Mouse (Mus musculus) left cerebral cortex, postnatal 25 days (tissue): ENCODE measurements at regions not wholly inside any gene's neighbourhood (a gene's known extent, or its start where the extent isn't known, plus 50 kb on each side); places are given as distances from the start of the nearest gene placed in this dataset.
"Not testable (repeated sequence)": the region's sequence is repeated elsewhere in the genome, so short reads cannot be mapped to it uniquely, and the experiment has no call there.

ENCODE experiments used
- DNase-seq, 2 experiments: peaks; one replicate each; pipeline ENCODE4 v3.0.0; 2022; ENCODE audit warnings: low spot score in 2 of 2, mixed read lengths in 1 of 2
- intact Hi-C: fragments of 180-260 bp; cut with DNase I; formaldehyde crosslinking; loops from one replicate; pipeline ENCODE4 v1.15.1; 2025

GRCm38 (mm10) chr7:129766087-129766834, 174.6 kb downstream of the Wdr11 start:
- DNase-seq = no peak

GRCm38 (mm10) chr7:129769673-129770072, 178.0 kb downstream of the Wdr11 start:
- DNase-seq, intact Hi-C loops: not testable (repeated sequence)

More at GRCm38 (mm10) chr7:129766087-129766834, 174.6 kb downstream of the Wdr11 start:
- intact Hi-C loops = no loop called here

GRCm38 (mm10) chr7:129771876-129772275, 180.2 kb downstream of the Wdr11 start:
- no peak for DNase-seq
- intact Hi-C loops = no loop called here

- no peak for DNase-seq
- intact Hi-C loops = no loop called here
Observed at GRCm38 (mm10) chr7:129772540-129773331, 181.1 kb downstream of the Wdr11 start.

- no peak for DNase-seq
- intact Hi-C loops = no loop called here
Observed at GRCm38 (mm10) chr7:129774261-129774861, 182.7 kb downstream of the Wdr11 start.

GRCm38 (mm10) chr7:129775189-129775588, 183.5 kb downstream of the Wdr11 start:
- DNase-seq = no peak
- intact Hi-C loops = no loop called here

- peak; percentile 38 to 62 for DNase-seq
- intact Hi-C loops = no loop called here
Observed at GRCm38 (mm10) chr7:129778842-129779421, 187.3 kb downstream of the Wdr11 start.

- no peak for DNase-seq
- intact Hi-C loops = no loop called here
Observed at GRCm38 (mm10) chr7:129779939-129780338, 188.3 kb downstream of the Wdr11 start.

GRCm38 (mm10) chr7:129781756-129782155, 190.1 kb downstream of the Wdr11 start:
- intact Hi-C loops = no loop called here
- no peak for DNase-seq

GRCm38 (mm10) chr7:129784966-129785365, 193.3 kb downstream of the Wdr11 start:
- intact Hi-C loops = no loop called here
- no peak for DNase-seq

- intact Hi-C loops = no loop called here
Observed at GRCm38 (mm10) chr7:129787011-129787410, 195.3 kb downstream of the Wdr11 start.

GRCm38 (mm10) chr7:129787736-129788135, 196.1 kb downstream of the Wdr11 start:
- peak in 1 of 2 experiments; percentile 41 for DNase-seq
- intact Hi-C loops = no loop called here

More at GRCm38 (mm10) chr7:129787011-129787410, 195.3 kb downstream of the Wdr11 start:
- DNase-seq = no peak

GRCm38 (mm10) chr7:129789461-129789860, 197.8 kb downstream of the Wdr11 start:
- DNase-seq = no peak
- intact Hi-C loops = no loop called here

- intact Hi-C loops = no loop called here
- DNase-seq = no peak
Observed at GRCm38 (mm10) chr7:129790590-129791449, 199.2 kb downstream of the Wdr11 start.

GRCm38 (mm10) chr7:129791450-129791820, 199.8 kb downstream of the Wdr11 start:
- intact Hi-C loops = no loop called here
- DNase-seq = no peak

GRCm38 (mm10) chr7:129793733-129794132, 202.1 kb downstream of the Wdr11 start:
- intact Hi-C loops = no loop called here
- DNase-seq = no peak

GRCm38 (mm10) chr7:129794276-129794675, 202.6 kb downstream of the Wdr11 start:
- intact Hi-C loops = no loop called here
- no peak for DNase-seq

- intact Hi-C loops = no loop called here
- no peak for DNase-seq
Observed at GRCm38 (mm10) chr7:129798525-129798924, 206.9 kb downstream of the Wdr11 start.

- intact Hi-C loops = no loop called here
- no peak for DNase-seq
Observed at GRCm38 (mm10) chr7:129800461-129800867, 208.8 kb downstream of the Wdr11 start.
